Mouse (Mus musculus): ENCODE results near the gene Ndufab1. TPM values are rescaled to one million over a fixed set of nuclear protein-coding genes. Genes with fewer than 3 reads are reported as not detected.

Gene Ndufab1
- total RNA-seq, 2 experiments from 2014 or later: 502 to 538 TPM

DNA sequence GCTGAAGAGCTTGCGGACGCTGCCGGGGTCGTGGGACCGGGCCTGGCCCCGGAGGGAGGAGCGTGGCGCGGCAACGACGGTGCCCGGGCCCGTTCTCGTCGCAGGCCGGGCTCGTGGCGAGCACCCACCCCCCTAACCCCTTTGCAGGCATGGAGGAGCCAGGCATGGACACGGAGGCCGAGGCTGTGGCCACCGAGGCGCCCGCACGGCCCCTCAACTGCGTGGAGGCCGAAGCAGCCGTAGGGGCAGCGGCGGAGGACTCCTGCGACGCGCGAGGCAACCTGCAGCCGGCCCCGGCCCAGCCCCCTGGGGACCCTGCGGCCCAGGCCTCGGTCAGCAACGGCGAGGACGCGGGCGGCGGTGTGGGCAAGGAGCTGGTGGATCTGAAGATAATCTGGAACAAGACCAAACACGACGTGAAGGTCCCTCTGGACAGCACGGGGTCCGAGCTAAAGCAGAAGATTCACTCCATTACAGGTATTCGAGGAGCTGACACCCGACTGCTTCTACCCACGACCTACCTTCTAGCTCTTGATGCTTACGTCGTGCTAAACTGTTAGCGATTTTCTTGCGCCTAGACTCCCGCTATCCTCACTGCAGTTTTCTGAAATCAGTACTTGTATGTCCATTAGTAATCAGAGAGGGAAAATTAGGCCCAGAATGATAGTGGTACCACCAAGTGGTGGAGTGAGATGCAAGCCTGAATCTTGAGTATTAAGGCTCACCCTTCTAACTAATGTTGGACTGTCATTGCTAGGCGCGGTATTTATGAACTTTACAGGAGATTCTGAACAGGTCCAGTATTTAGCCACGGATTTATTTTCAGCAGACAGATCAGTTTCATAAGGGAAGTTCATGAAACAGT, 33.9 kb downstream of the Ndufab1 start:
- peak; percentile 21 to 42 for DNase-seq

- peak; percentile 96 to 97 for DNase-seq
These were observed 34.7 kb downstream of the Ndufab1 start, which contains the start of the genes Ubfd1 and Ears2 for GRCm38 (mm10) chr7:122066945-122067516. TSS of gene Ubfd1 (plus strand) at chr7:122067175. TSS of gene Ears2 (minus strand) at chr7:122067263.

- no peak for DNase-seq
These were observed 35.4 kb downstream of the Ndufab1 start for GRCm38 (mm10) chr7:122066102-122066944.

GRCm38 (mm10) chr7:122065656-122066055, 36.0 kb downstream of the Ndufab1 start:
- DNase-seq: no peak

GRCm38 (mm10) chr7:122056633-122057032, 45.1 kb downstream of the Ndufab1 start:
- DNase-seq: no peak

GRCm38 (mm10) chr7:122050834-122051233, 50.9 kb downstream of the Ndufab1 start:
- no peak for DNase-seq

- DNase-seq: no peak
These were observed 53.5 kb downstream of the Ndufab1 start for GRCm38 (mm10) chr7:122048191-122048590.

DNA sequence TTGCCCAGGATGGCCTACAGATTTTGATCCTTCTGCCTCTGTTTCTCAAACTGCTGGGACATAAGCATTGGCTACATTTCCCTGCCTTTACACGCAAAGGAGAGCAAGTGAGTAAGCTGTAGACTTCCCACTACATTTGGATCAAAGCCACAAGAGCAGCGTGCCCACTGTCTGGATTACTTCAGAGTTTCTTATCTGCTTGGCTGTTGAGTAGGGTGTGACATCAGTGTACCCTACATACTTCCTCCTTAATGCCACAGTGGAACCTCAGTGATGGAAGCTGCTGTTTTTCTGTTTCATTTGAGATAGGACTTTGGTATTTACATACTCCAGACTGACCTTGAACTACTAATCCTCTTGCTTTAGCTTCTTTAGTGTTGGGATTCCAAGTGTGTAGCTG, 54.9 kb downstream of the Ndufab1 start:
- DNase-seq: no peak

- no peak for DNase-seq
These were observed 56.0 kb downstream of the Ndufab1 start for GRCm38 (mm10) chr7:122045711-122046110.

DNA sequence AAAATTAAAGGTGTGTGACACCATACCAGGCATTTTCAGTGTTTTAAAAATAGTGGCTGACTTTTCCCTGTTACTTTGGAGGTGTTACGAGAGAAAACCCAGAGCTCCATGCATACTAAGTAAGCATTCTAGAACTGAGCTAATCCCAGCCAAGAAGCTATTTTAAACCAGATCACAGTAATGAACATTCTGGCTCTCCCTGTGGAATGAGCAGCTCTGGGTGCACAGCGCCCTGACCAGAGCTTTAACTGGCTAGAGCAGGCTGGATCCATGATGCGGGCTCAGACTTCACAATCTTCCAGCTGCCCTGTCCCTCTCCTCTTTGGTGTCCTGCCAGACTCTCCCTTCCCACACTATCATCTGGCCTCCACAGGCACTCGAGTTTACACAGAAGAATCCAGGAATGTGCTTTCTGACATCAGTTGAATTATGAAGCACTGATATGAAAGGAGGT, 56.5 kb downstream of the Ndufab1 start:
- DNase-seq: peak; percentile 10 to 32

GRCm38 (mm10) chr7:122044106-122044505, 57.6 kb downstream of the Ndufab1 start:
- DNase-seq: no peak

Other genes starting within 250 kb of the Ndufab1 start
- under 1 TPM in 1 of 2 experiments, not detected in 1; 0.23 TPM for gene Scnn1b, start 236.8 kb downstream of the Ndufab1 start, total RNA-seq (2021)
- 10 to 100 TPM; 27.0 to 31.6 TPM for gene Cog7, start 120.2 kb downstream of the Ndufab1 start, total RNA-seq (2021)
- gene Gga2, start 80.7 kb downstream of the Ndufab1 start, total RNA-seq (2021): 10 to 100 TPM; 16.9 to 17.3 TPM
- gene Ubfd1, start 34.7 kb downstream of the Ndufab1 start, total RNA-seq (2021): 10 to 100 TPM; 49.5 to 63.8 TPM
- 10 to 100 TPM; 19.0 to 25.5 TPM for gene Ears2, start 34.6 kb downstream of the Ndufab1 start, total RNA-seq (2021)
- gene Palb2, start 31.1 kb upstream of the Ndufab1 start, total RNA-seq (2021): 1 to 10 TPM; 1.6 to 1.9 TPM
- gene Dctn5, start 31.2 kb upstream of the Ndufab1 start, total RNA-seq (2021): 10 to 100 TPM; 60.6 to 66.2 TPM
- gene Plk1, start 57.6 kb upstream of the Ndufab1 start, total RNA-seq (2021): 1 to 10 TPM; 4.0 to 4.3 TPM
- gene Ern2, start 84.3 kb upstream of the Ndufab1 start, total RNA-seq (2021): under 1 TPM; 0.13 to 0.16 TPM
- gene Chp2, start 117.6 kb upstream of the Ndufab1 start, total RNA-seq (2021): 1 to 10 TPM; 1.4 to 2.2 TPM
- gene Prkcb, start 186.9 kb upstream of the Ndufab1 start, total RNA-seq (2021): 10 to 100 TPM; 10.5 to 15.5 TPM